Mouse (Mus musculus) right cerebral cortex, postnatal 36 days (tissue): Measurements from ENCODE around the gene Topbp1.
A peak's percentile ranks its signal among the peaks of the same experiment; 100 is the strongest.
"Not testable (repeated sequence)": the region's sequence is repeated elsewhere in the genome, so short reads cannot be mapped to it uniquely, and the experiment has no call there.

Experiments used
- DNase-seq, 2 experiments: peaks; one replicate each; pipeline ENCODE4 v3.0.0; 2022; ENCODE audit warnings: low spot score in 2 of 2, mixed read lengths in 1 of 2

Gene Topbp1

DNA sequence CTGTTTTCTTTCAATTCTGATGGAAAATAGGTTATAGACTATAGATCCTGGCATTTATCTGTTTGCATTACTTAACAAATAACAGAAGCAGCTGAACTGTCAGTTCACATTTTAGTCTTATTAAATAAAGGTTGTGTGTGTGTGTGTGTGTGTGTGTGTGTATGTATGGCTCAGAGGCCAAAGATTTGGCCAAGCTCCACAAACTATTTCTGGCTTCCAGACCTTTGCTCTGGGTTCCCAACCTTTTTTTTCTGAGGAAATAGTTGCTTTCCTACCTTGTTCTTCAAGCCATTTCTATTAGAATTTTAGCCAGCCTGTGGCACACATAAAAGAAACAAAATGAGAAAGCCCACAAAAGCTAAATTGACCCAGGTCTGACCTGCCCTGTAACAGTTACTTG lies 43.8 kb downstream of the Topbp1 start:
- DNase-seq, result no peak

DNA sequence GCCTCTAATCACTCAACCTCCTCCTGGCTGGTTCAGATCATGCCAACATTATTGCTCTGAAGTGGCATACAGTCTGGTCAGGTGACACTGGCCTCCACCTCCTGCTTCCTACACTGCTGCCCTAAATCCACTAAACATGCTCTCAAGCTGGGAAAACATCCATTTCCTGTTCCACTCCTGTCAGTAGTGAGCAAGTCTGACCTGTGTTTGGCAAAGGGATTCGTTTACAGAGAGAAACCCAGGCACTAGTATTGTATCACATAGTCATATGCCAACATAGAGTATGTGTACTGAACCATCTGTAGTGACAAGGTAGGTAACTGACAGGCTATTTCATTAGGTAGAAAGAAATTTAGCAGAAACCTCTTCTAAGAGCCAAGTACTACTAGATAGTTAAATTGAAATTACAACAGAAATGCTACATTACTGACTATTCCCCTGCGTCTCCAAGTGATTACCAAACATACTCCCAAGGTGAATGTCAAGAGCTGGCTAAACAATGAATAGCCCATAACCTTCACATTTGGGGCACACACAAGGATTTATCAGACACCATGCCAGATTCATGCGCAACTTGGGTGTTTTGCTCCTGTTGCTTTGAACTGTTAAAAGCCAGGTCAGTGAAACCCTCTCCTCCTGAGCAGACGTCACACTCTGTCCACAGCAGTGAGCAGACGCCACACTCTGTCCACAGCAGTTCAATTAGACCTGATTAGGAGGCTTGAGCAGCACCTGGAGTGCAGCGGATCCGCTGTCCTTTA lies 48.7 kb downstream of the Topbp1 start:
- not testable (repeated sequence) for DNase-seq

DNA sequence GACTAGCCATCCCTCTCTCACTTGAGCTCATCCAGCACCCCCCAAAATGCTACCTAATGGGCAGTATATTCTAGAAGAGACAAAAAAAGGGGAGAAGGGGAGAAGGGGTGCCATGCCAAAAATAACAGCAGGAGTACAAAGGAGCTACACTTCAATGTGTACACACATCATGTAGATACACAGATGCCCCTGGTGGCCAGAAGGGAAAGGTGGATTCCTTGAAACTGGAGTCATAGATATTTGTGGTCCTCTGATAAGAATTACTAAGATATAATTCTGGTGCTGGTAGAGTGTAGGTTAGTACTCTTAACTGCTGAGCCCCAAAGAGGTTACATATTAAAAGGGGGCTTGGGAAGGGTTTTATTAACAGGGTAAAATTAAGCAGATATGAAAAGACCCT lies 52.9 kb downstream of the Topbp1 start:
- DNase-seq, result no peak

DNA sequence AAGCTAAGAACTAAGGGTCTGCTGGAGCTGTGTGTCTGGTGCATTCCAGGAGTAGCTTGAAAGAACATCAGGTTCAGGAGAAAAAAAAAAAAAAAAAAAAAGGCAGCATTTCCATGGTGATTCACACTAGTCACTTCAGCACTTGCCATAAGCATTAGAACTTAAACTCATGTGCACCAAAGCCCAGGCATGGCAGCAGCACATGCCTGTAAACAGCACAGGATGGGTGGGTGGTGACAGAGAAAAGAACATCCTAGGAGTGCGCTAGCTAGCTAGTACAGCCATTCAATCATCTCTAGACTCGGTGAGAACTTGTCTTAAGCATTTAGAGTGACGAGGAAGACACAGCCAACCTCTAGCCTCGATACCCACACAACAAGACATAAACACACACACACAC lies 53.5 kb downstream of the Topbp1 start:
- DNase-seq, result no peak

- no peak for DNase-seq
Observed at GRCm38 (mm10) chr9:103360642-103361041, 55.6 kb downstream of the Topbp1 start.

DNA sequence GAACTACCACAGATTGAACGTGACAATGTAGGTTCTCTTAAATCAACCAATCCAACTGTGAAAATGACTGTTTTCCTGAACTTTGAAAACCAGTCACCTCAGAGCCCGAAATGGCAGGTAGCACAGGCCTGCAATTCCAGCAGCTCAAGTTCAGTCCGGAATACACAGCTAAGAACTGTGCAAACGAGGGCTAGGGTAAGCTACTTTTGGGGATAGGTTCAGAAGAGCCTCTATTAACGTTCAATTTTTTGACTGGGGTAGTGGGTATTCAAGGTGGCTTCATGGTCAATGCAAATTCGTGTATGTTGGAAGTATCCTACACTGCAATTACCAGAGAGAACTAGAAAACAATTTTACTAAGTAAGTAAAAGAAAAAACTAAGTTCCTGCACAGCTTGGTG lies 58.1 kb downstream of the Topbp1 start:
- no peak for DNase-seq

DNA sequence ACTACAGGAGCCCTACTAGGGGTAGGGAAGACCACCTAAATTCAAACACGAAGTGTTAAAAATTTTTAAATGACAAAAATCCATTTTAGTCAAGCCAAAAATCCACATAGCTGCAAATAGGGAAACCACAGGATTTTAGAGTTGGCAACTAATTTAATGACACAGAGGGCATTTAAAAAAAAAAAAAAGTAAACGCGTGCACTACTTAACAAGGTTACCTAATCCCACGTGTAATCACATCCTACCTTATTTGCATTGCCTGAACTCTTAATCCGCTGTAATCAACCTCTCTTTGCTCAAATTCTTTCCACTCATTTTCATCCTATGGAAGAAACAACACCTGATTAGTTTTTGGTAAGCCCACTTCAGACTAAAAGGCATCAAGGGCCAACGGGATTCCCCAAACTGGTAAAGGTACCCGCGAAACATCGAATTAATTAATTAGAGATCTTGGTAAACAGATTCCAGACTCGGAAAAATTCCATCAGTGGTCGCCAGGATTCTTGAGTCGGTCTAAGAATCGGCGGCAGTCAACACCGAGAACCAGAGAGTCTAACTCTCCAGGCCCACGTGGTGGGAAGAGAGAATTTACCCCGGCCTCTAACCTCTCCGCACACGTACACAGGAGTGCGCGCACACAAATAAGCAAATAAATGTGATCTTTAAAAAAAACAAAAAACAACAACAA lies 58.9 kb downstream of the Topbp1 start:
- no peak for DNase-seq

DNA sequence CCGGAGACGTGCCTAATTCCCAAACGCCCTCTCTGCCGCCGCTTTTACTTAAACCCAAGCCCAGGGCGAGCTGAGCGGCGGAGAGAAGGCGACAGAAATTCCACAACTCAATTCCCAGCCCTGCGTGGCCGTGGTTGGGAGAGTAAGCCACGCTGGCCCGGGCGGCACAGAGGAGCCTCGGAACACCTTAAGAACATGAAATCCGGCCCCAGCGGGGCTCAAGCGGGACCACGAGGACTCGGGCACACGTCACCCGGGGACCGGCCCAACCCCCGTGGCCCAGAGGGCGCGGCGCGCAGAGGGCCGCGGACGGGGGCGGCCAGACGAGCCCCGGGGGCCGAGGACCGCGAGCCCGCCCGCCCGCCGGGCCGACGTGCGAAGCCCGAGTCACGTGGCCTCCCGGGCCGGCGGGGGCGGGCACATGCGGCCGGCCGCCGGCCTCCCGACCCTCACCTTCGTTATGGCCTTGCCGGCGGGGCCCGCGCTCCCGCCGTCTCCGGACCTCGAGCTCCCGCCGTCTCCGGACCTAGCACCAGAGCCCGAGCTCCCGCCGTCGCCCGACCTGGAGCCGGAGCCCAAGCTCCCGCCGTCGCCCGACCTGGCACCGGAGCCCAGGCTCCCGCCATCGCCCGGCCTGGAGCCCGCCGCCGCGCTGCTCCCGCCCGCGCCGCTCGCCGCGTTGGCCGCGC lies 59.7 kb downstream of the Topbp1 start:
- peak; percentile 26 for DNase-seq

DNA sequence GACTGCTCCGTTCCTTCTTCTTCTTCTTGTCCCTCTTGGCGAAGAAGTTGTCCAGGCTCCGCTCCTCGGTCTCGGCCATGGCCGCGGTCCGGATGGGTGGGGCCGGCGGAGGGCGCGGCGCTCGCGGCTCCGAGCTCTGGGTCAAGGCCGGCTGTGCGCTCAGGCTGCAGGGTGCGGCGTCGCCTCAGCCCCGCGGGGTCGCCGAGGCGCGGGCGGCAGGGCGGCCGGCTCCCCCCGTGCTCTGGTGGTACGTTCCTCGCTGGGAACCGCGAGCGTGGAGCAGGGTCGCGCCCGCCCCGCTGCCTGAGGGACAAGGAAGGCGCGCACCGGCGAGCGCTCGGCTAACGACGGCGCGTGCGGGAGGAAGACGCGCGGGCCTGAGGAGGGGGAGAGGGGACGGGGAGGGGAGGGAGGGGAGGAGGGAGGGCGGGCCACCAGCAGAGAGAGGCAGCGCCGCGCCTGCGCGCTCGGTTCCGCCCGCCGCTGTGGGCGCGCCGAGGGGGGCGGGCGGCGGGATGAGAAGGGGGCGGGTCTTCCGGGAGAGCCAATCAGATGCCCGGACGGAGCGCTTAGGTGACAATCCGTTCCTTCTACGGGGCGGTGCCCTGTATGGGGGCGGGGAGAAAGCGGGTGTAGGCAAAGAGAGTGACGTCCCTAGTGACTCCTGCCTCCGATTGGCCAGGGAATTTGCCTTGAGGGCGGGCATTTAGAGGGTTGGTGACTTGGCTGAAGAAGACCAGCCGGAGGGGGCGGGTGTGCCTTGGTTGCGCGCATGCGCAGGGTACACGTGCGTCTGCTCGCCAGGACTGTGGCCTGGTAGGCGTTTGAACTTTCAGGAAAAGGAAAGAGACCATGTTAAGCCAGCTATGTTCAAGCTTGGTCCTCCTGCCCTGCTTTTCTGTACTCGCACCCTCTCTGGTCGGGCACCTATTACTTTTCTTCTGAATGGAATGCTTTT lies 60.6 kb downstream of the Topbp1 start, which contains the start of gene Cdv3:
TSS of gene Cdv3 (minus strand) at position 551 of the 958 bp plus-strand sequence.
- peak; percentile 99 to 100 for DNase-seq

DNA sequence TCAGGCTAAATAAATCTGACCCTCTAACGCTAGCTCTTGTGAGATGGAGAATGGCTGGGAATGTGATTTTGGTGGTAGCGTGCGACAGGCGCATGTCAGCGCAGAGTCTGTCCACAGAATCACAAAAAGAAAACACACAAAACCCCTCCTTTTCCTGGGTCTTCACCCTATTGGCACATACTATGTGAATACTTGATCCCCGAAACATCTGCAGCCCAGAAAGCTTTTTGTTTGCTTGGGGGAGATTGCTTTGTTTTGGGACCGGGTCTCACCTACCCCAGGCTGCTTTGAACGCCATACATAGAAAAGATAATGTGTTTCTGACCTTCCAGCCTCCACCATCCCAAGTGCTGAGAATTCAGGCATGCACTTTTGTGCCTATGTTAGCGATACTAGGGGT lies 61.3 kb downstream of the Topbp1 start:
- no peak for DNase-seq

DNA sequence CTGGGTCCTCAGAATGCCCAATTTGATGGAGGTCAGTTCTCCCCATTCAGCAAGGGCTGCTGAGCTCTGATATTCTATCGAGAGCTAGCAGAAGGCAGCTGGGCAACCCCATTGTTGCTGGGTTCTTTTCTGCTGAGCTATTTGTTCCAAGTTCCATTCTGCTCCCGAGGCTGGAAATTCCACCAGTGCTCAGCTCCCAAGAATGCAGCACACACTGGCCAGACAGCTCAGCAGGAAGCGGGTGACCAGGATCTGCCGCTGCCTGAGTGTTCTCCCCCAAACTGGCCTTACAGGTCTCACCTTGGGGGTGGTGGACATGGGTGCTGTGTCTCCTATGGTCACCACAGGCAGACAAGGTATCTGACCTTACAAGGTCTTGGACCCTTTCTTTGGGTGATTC lies 64.9 kb downstream of the Topbp1 start:
- no peak for DNase-seq

GRCm38 (mm10) chr9:103372271-103373010 lies 67.4 kb downstream of the Topbp1 start:
- DNase-seq, result no peak

GRCm38 (mm10) chr9:103376346-103377320 lies 71.6 kb downstream of the Topbp1 start:
- DNase-seq, result no peak

DNA sequence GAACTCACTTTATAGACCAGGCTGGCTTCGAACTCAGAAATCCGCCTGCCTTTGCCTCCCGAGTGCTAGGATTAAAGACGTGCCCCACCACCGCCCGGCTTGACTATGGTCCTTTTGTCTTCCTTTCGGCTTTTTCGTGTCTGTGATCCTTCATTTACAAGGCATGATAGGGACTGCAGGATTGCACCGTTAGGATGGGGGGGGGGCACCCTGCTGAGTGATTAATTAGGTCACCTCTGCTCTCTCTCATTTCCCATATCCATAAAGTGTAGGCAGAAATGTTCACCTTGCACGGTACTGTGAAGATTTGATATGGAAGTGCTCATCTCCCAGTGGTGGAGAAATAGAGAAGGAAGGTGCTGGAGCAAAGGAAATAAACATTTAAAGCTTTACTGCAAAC lies 73.7 kb downstream of the Topbp1 start:
- DNase-seq, result no peak

DNA sequence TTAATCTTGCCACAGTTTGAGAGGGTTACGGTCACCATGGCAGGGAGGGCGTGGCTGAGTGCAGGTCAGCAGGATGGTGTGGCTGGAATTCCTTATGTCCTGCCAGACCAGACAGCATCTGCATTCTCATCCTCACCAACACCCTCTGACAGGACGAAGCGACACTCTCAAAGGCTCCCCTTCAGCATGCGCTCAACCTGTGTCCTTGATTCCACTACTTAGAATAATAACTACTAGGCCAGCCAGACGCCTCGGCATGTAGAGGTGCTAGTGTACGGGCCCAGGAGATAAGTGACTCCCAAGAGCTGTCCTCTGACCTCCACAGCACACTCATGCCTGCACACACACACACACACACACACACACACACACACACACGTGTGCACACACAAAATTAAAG lies 74.2 kb downstream of the Topbp1 start:
- no peak for DNase-seq

GRCm38 (mm10) chr9:103380566-103380965 lies 75.6 kb downstream of the Topbp1 start:
- DNase-seq, result no peak

DNA sequence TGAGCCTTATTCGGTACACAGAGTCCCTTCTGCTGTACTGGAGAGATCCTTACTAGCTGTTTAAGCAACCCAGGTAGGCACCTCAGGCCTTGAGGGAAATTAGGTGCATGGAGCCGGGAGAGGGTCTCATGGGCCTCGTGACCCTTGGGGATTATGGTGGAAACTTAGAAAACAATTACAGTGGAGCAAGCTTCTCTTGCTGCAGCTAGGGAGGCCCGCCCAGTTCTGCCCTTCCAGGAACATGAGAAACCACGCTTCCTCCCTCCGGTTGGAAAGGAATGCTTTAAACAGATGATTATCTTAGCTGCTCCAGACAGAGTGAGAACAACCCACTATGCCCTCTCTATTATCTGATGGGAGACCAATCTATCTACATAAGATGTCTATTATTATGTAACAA lies 78.0 kb downstream of the Topbp1 start:
- no peak for DNase-seq

- no peak for DNase-seq
Observed at GRCm38 (mm10) chr9:103383576-103383975, 78.6 kb downstream of the Topbp1 start.

DNA sequence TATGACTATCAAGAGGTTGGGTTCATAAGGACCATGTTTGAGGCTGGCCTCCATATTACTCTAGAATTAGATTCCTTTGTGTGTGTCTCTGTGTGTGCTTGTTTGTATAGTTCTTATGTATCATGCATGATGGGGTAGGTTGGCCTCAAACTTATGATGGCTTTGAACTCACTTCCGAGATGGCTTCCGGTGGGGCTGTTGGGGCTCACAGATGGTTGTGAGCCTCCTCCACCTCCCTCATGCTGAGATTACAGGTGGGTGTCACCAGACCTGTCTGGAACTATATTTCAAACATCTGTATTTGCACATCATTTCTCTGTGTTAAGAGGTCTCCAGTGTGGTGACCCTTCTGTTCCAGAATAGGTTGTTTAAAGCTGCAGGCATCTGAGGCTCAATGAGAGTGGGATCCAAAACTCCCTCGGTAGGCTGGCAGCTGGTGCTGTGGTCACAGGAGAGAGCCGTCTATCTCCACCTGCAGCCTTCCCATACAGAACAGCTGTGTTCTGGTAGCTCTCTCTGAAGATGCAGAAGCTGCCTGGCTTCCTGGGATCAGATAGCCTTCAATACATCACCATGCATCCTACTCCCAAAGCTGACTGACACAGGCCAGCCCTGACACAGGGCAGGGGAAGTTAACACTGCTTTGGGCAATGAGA lies 79.3 kb downstream of the Topbp1 start:
- no peak for DNase-seq
